Mouse (Mus musculus): ENCODE measurements at regions not wholly inside any gene's neighbourhood (a gene's known extent, or its start where the extent isn't known, plus 50 kb on each side); places are given as distances from the start of the nearest gene placed in this dataset.

DNA sequence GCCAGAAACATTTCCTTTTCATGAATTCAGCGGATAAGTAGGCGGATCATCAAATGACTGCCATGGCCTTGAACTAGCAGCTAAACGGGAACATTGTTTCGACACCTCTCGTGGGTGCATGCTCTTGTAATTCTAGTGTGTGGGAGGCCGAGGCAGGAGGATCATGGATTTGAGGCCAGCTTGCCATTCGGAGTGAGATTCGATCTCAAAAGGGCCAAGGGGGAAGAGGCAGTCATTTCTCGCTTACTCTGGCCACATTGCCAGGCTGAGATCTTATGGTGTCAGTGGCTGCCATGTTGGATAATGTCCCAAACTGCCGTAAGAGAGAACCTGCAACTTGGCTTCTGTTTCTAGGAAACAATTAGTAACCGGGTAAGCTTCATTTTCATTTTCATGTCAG, 327.7 kb downstream of the Med13l start:
- Histone ChIP-seq H3K27me3 (ENCODE audit: insufficient read depth, low read length) (0 out of 2 replicates have a peak, but pooled peaks cover 9% of the 10 kb centered on the region), H3K9me3 (ENCODE audit: low read length) (no peaks in the 10 kb centered on the region), H3K36me3 (ENCODE audit: insufficient read depth, low read length) (no peaks in the 10 kb centered on the region), H3K4me3 (replicated peaks; ENCODE audit: low read length) (no peak overlapping the region), H3K4me1 (replicated peaks; ENCODE audit: low read depth, low read length) (no peaks in the 10 kb centered on the region)
- no peak for TF ChIP-seq POU5F1 (IDR thresholded peaks at IDR 0.05; ENCODE audit: borderline replicate concordance, low read length)
- TF ChIP-seq CTCF (conservative IDR thresholded peaks at IDR 0.05; ENCODE audit: low read length): no peak

DNA sequence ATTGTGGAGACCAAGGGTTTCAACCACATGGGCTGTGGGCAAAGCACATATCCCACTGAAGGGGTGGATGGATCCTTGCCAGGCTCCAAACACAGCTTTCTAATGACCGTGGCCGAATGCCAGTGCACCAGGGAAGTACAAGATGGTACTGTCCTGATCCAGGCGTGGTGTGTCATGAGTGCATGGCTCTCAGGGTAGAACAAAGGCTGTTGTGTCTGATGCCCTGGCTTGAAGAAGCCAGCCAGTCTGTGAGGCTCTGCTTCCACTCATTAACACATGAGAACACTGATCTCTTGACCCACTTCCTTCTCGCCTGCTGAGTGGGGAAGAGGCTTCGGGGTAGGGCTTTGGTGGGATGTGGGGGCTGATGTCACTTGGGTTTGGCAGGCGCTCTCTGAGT, 330.7 kb downstream of the Med13l start:
- Histone ChIP-seq H3K27me3 (ENCODE audit: insufficient read depth, low read length) (0 out of 2 replicates have a peak, but pooled peaks cover 9% of the 10 kb centered on the region), H3K9me3 (ENCODE audit: low read length) (no peaks in the 10 kb centered on the region), H3K4me3 (replicated peaks; ENCODE audit: low read length) (no peak overlapping the region), H3K4me1 (replicated peaks; ENCODE audit: low read depth, low read length) (no peaks in the 10 kb centered on the region), H3K36me3 (ENCODE audit: insufficient read depth, low read length) (no peaks in the 10 kb centered on the region)
- TF ChIP-seq CTCF (conservative IDR thresholded peaks at IDR 0.05; ENCODE audit: low read length) (no peak), NANOG (IDR thresholded peaks at IDR 0.05; ENCODE audit: borderline replicate concordance, low read length) (no peak), POU5F1 (IDR thresholded peaks at IDR 0.05; ENCODE audit: borderline replicate concordance, low read length) (no peak)

DNA sequence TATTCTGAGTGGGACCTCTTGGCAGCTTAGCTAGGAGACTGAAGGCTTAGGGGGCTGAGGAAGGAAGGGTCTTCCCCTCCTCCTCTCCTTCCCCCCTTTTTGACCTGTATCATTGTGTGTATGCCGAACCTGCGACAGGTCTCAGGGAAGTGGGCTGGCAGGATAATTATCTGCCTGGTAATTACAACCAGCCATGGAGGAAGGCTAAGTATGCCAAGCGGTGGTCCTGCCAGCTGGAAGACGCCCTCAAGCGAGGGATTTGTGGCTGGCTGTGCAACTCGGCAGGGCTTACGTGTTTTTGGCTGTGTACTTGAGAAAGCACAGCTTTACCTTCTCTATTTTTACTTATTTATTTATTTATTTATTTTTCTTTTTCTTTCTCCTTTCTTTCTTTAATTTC, 347.7 kb downstream of the Med13l start:
- no peak for TF ChIP-seq CTCF (conservative IDR thresholded peaks at IDR 0.05; ENCODE audit: low read length)
- no peak for TF ChIP-seq POU5F1 (IDR thresholded peaks at IDR 0.05; ENCODE audit: borderline replicate concordance, low read length)
- no peak for TF ChIP-seq NANOG (IDR thresholded peaks at IDR 0.05; ENCODE audit: borderline replicate concordance, low read length)
- H3K4me1 ChIP-seq (replicated peaks; ENCODE audit: low read depth, low read length): no peaks in the 10 kb centered on the region
- H3K4me3 ChIP-seq (replicated peaks; ENCODE audit: low read length): no peak overlapping the region
- H3K36me3 ChIP-seq (ENCODE audit: insufficient read depth, low read length): no peaks in the 10 kb centered on the region
- no peaks in the 10 kb centered on the region for H3K27me3 ChIP-seq (ENCODE audit: insufficient read depth, low read length)
- H3K9me3 ChIP-seq (ENCODE audit: low read length): peaks cover 11% of the 10 kb centered on the region

DNA sequence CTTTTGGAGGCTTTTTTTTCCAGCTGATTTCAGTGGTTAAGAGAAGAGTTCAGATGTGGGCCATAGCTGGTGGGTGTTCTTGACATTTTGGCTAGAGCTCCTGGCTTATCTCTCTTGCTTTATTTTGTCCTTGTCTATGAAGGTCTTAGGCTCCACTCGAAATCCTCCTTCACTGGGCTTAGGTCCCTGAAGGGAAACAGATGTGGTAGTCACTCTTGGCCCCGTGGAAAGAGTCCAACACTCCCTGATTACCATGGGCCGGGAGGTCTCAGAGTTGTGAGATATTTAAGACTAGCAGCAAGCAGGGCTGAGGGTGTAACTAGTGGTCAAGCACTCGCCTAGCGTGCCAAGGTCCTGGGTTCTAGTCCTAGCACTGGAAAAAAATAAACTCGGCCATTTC, 349.3 kb downstream of the Med13l start:
- Histone ChIP-seq H3K36me3 (ENCODE audit: insufficient read depth, low read length) (no peaks in the 10 kb centered on the region), H3K4me1 (replicated peaks; ENCODE audit: low read depth, low read length) (no peaks in the 10 kb centered on the region), H3K9me3 (ENCODE audit: low read length) (no peaks in the 10 kb centered on the region), H3K27me3 (ENCODE audit: insufficient read depth, low read length) (no peaks in the 10 kb centered on the region), H3K4me3 (replicated peaks; ENCODE audit: low read length) (no peak overlapping the region)
- TF ChIP-seq POU5F1 (IDR thresholded peaks at IDR 0.05; ENCODE audit: borderline replicate concordance, low read length): no peak

DNA sequence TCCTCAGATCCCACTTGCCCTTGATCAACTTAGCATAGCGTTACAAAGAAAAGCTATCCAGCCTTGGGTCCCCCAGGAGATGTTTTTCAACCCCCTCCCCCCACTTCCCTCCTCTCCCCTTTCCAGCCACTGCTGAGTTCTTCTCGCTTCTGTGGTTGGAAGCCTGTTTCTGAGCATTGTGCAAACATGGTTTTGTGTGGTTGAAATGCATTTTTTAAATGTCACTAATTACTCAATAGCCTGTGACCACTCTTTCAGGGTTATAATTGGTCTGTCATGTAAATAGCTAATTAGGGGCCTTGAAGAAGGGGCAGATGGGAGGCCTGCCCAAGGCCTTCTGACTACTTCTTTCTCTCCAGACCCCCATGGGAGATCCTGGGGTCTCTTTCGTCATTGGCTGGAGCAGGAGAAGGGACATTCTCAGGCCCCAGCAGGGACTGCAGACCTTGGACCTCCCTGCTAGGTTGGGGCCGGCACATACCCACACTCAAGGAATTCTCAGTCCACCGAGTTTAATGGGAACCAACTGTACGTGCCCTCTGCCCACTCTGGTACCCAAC, 353.8 kb downstream of the Med13l start:
- H3K27me3 ChIP-seq (ENCODE audit: insufficient read depth, low read length): no peaks in the 10 kb centered on the region
- no peaks in the 10 kb centered on the region for H3K36me3 ChIP-seq (ENCODE audit: insufficient read depth, low read length)
- no peak overlapping the region for H3K4me3 ChIP-seq (replicated peaks; ENCODE audit: low read length)
- H3K9me3 ChIP-seq (ENCODE audit: low read length): no peaks in the 10 kb centered on the region
- H3K4me1 ChIP-seq (replicated peaks; ENCODE audit: low read depth, low read length): no peaks in the 10 kb centered on the region
- TF ChIP-seq POU5F1 (IDR thresholded peaks at IDR 0.05; ENCODE audit: borderline replicate concordance, low read length) (no peak), NANOG (IDR thresholded peaks at IDR 0.05; ENCODE audit: borderline replicate concordance, low read length) (no peak), CTCF (conservative IDR thresholded peaks at IDR 0.05; ENCODE audit: low read length) (no peak)

DNA sequence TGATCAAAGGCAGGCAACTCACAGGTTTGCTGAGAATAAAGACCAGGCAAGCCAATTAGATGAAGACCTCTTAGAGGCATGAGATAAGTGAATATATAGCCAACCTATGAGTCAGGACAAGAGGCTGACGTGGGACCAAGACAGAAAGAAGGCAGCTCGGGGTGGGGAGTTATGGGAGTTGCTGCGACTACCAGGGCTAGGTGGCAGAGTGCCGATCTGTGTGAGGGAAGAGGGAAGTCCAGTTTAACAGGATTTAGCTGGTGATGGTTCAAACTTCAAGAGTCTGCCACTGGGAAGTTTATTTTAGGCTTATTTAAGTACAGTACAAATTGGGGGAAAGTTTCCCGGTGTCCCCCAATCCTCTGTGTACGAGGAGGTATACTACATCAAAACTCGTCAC, 362.9 kb downstream of the Med13l start:
- no peaks in the 10 kb centered on the region for H3K9me3 ChIP-seq (ENCODE audit: low read length)
- H3K27me3 ChIP-seq (ENCODE audit: insufficient read depth, low read length): peaks cover 32% of the 10 kb centered on the region
- H3K4me1 ChIP-seq (replicated peaks; ENCODE audit: low read depth, low read length): no peaks in the 10 kb centered on the region
- H3K36me3 ChIP-seq (ENCODE audit: insufficient read depth, low read length): no peaks in the 10 kb centered on the region
- no peak overlapping the region for H3K4me3 ChIP-seq (replicated peaks; ENCODE audit: low read length)
- TF ChIP-seq NANOG (IDR thresholded peaks at IDR 0.05; ENCODE audit: borderline replicate concordance, low read length): no peak
- TF ChIP-seq CTCF (conservative IDR thresholded peaks at IDR 0.05; ENCODE audit: low read length): no peak
- no peak for TF ChIP-seq POU5F1 (IDR thresholded peaks at IDR 0.05; ENCODE audit: borderline replicate concordance, low read length)

DNA sequence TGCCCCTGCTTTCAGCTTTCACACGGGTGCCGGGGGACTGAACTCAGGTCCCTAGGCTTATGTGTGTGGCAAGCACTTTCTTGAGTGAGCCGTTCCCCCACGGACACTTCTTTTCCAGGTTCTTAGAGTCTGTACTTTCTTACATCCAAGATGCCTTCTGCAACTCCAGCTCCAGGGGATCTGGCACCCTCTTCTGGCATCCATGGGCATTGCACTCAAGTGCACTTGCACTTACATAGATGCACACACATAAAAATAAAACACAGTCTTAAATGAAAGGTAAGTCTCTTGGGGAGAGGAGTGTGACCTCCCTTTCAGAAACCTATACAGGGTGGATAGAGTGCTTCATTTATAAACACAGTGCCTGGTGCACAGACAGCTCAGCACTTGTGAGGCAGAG, 368.6 kb downstream of the Med13l start:
- TF ChIP-seq CTCF (conservative IDR thresholded peaks at IDR 0.05; ENCODE audit: low read length) (peak; percentile 95), POU5F1 (IDR thresholded peaks at IDR 0.05; ENCODE audit: borderline replicate concordance, low read length) (no peak), NANOG (IDR thresholded peaks at IDR 0.05; ENCODE audit: borderline replicate concordance, low read length) (no peak)
- H3K36me3 ChIP-seq (ENCODE audit: insufficient read depth, low read length): no peaks in the 10 kb centered on the region

DNA sequence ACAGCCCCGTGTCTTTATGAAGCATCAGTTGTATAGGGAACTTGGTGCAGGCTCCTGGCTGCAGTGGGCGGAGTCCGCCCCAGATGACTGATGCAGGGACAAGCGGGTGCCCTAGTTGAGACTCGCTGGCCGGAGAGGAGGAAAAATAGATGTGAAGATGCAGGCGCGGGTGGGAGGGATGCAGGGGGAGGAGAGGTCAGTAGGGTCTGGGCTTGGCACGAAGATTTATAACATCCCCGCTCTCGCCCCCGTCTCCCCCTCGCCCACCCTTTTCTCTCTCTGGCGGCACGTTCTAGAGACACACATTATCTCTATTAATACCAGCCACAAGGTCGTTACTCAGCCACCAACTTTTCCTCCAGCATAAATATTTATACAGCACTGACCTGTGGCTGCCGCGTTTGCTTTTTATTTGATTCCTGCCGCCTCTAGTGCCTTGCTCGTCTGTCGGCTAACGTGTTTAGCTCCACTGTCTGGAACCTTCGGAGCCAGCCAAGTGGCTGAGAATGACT, 369.6 kb downstream of the Med13l start:
- Histone ChIP-seq H3K4me1 (replicated peaks; ENCODE audit: low read depth, low read length) (0 out of 2 replicates have a peak, but pooled peaks cover 3% of the 10 kb centered on the region), H3K4me3 (replicated peaks; ENCODE audit: low read length) (no peak overlapping the region), H3K27me3 (ENCODE audit: insufficient read depth, low read length) (peaks cover 45% of the 10 kb centered on the region), H3K36me3 (ENCODE audit: insufficient read depth, low read length) (no peaks in the 10 kb centered on the region), H3K9me3 (ENCODE audit: low read length) (no peaks in the 10 kb centered on the region)
- no peak for TF ChIP-seq NANOG (IDR thresholded peaks at IDR 0.05; ENCODE audit: borderline replicate concordance, low read length)
- TF ChIP-seq CTCF (conservative IDR thresholded peaks at IDR 0.05; ENCODE audit: low read length): no peak
- TF ChIP-seq POU5F1 (IDR thresholded peaks at IDR 0.05; ENCODE audit: borderline replicate concordance, low read length): no peak

More for the DNA sequence above, 368.6 kb downstream of the Med13l start:
- Histone ChIP-seq H3K4me3 (replicated peaks; ENCODE audit: low read length) (no peak overlapping the region), H3K27me3 (ENCODE audit: insufficient read depth, low read length) (peaks cover 47% of the 10 kb centered on the region), H3K4me1 (replicated peaks; ENCODE audit: low read depth, low read length) (0 out of 2 replicates have a peak, but pooled peaks cover 3% of the 10 kb centered on the region), H3K9me3 (ENCODE audit: low read length) (no peaks in the 10 kb centered on the region)
